Mouse (Mus musculus): ENCODE data around the gene Mfsd2b. TPM values are rescaled to one million over a fixed set of nuclear protein-coding genes. Genes with fewer than 3 reads are reported as not detected.
"Not testable (repeated sequence)": the region's sequence is repeated elsewhere in the genome, so short reads cannot be mapped to it uniquely, and the experiment has no call there.

Mfsd2b gene
- 0.76 and 1.1 TPM in 2 replicates for polyA plus RNA-seq (2015; fragmentation: Nextera tagmentation; extraction: Ambion mirVana)

DNA sequence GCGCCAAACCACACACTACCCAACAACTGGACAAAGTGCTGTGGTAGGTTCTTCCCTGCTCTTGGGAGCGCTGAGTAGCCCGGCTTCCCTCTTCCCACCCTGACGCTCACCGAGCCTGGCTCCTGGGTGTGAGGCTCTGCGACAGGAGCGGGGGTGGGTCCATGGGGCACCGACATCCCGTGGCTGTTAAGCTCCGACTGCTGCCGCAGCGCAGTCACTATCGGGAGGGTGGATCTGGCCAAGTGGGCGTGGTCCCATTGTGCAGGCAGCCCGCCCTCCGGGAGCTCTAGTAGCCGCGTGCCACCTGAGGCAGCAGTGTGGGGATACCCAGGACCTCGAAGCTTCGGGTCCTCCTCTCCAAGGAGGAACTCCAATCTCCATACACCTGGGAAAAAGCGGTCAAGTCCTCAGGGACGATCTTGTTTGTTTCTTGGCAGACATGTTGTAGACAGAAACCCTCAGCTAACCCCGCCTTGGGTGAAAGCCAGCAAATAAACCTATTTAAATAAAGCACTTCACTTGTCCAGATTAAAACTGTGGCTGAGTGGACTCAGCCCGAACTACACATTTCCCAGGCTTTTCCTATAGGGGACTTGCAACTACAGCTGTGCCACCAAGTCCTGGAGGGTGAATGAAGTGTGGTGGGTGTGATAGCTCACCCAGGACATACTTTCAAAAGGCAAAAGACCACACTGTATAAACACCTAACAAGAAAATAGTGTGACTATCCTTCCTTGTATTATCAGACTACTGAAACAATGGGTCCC is at the start of gene Mfsd2b:
Mfsd2b (minus strand) TSS at position 199 of the 767 bp plus-strand sequence.
- Histone ChIP-seq H3K4me3 (ENCODE audit: low read length) (peak within 1 kb of the TSS; percentile 41), H3K27ac (ENCODE audit: low read length) (peak within 1 kb of the TSS; percentile 14; the same call in 1 of the 2 replicates), H3K36me3 (ENCODE audit: control insufficient read depth, insufficient read depth) (peaks cover 8% of the 10 kb centered on the region), H3K9ac (ENCODE audit: low read length) (peak within 1 kb of the TSS; percentile 65), H3K4me1 (ENCODE audit: control insufficient read depth, insufficient read depth, low read length) (peaks cover 15% of the 10 kb centered on the region), H3K4me2 (ENCODE audit: low read depth, low read length) (peak within 1 kb of the TSS; percentile 92), H3K9me3 (replicated peaks; ENCODE audit: control insufficient read depth, low read length) (no peaks in the 10 kb centered on the region), H3K27me3 (ENCODE audit: control insufficient read depth, insufficient read depth, low read length) (no peaks in the 10 kb centered on the region)
- ATAC-seq (replicated peaks; ENCODE audit: extremely low read depth, insufficient read depth, low FRiP score), result peak; percentile 90
- 3% methylated on average over 24 of the region's 24 CpGs for WGBS

DNA sequence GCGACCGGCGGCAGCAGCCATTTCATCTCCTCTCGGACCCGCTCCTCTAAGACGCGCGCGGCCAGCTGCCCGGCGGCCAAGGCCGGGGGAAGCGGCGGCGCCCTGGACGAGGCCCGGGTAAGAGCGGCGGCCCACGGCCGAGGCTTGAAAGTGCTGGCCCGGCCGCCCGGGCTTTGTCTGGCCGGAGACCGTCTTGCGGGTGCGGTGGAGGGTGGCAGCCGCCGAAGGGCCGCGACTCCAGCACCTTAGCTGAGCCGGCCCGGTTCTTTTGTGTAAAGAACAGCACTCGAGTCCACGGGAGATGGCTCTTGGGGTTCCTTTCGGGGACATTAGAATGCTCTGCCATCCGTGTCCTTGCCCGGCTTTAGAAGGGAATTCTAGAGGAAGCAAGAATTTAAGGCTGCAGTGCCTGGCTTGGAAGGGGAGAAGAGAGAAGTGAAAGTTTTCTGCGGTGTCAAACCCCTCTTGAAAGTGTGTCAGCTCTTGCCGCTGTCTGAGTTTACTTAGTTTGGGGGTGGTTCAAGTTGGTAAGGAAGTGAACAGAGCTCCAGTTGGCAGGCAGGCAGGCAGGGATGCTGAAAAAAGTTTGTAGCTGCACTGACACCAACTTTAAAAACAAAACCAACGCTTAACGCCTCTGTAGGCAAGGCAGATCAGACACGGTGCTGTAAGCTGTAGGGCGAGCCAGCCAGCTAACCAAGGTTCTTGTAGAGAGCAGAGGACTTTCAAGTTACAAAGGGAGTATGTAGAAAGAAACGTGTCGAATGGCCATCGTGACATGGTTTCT is 43.8 kb upstream of the Mfsd2b start:
- Histone ChIP-seq H3K27me3 (ENCODE audit: control insufficient read depth, insufficient read depth, low read length) (no peaks in the 10 kb centered on the region), H3K4me1 (ENCODE audit: control insufficient read depth, insufficient read depth, low read length) (peaks cover 10% of the 10 kb centered on the region), H3K36me3 (ENCODE audit: control insufficient read depth, insufficient read depth) (no peaks in the 10 kb centered on the region), H3K27ac (ENCODE audit: low read length) (peak overlapping the region; percentile 96), H3K4me2 (ENCODE audit: low read depth, low read length) (peak overlapping the region; percentile 81), H3K9me3 (replicated peaks; ENCODE audit: control insufficient read depth, low read length) (no peaks in the 10 kb centered on the region), H3K4me3 (ENCODE audit: low read length) (peak overlapping the region; percentile 97), H3K9ac (ENCODE audit: low read length) (peak overlapping the region; percentile 99)
- WGBS, result under 1% methylated on average over 48 of the region's 48 CpGs
- peak; percentile 59 for ATAC-seq (replicated peaks; ENCODE audit: extremely low read depth, insufficient read depth, low FRiP score)

DNA sequence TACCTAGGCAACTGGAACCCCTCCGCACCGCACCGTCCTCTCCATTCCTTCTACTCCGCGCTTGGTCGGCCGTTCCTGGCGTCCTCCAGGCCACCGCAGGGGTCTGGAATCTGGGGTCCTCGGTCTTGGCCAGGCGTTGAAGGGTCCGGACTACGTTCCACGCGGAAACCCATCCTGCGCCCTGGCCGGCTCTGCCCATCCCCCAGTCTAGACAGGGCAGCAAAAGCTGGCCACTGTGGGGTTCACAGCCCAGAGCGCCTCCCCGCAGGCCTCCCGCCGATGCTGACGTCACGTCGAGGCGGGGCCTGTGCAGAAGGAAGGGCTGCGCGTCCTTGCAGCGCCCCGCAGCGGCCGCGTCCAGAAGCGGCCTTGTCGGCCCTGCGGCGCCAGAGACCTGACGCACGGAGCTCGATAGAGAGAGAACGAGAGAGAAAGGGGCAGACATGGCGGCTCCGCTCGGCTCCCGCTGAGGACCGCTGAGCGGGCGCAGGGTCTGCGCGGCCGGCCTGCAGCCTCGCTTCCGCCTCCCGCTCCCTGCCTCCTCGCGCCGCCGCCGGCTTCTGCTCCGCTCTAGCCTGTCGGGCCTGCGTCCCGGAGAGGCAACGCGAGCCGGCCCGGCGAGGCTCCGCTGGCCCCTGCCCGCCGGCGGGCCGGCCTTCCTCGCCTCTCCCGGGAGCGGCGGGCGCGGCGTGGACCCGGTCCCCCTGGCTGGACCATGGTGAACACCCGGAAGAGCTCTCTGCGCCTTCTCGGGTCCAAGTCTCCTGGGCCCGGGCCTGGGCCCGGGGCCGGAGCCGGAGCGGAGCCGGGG is 43.0 kb upstream of the Mfsd2b start, which contains the start of gene Atad2b:
Atad2b (plus strand) TSS at position 360 of the 811 bp plus-strand sequence.
- peak; percentile 95 for ATAC-seq (replicated peaks; ENCODE audit: extremely low read depth, insufficient read depth, low FRiP score)
- Histone ChIP-seq H3K4me3 (ENCODE audit: low read length) (peak within 1 kb of the TSS; percentile 97), H3K36me3 (ENCODE audit: control insufficient read depth, insufficient read depth) (no peaks in the 10 kb centered on the region), H3K4me1 (ENCODE audit: control insufficient read depth, insufficient read depth, low read length) (peaks cover 10% of the 10 kb centered on the region), H3K27me3 (ENCODE audit: control insufficient read depth, insufficient read depth, low read length) (no peaks in the 10 kb centered on the region), H3K9me3 (replicated peaks; ENCODE audit: control insufficient read depth, low read length) (no peaks in the 10 kb centered on the region), H3K4me2 (ENCODE audit: low read depth, low read length) (peak within 1 kb of the TSS; percentile 81), H3K27ac (ENCODE audit: low read length) (peak within 1 kb of the TSS; percentile 96), H3K9ac (ENCODE audit: low read length) (peak within 1 kb of the TSS; percentile 99)
- under 1% methylated on average over 80 of the region's 89 CpGs for WGBS

DNA sequence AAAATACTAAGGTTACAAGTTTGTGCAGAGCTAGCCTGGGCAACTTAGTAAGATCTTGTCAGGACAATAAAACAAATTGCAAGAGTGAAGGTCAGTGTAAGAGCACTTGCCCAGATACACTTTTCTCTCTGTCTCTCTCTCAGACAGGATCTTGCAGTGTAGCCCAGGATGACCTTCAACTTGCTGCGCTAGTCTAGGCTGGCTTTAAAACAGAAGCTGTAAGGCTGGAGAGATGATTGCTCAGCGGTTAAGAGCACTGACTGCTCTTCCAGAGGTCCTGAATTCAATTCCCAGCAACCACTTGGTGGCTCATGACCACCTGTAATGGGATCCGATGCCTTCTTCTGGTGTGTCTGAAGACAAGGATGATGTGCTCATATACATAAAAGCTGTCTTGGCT is 40.8 kb upstream of the Mfsd2b start:
- WGBS, result 78% methylated on average over 3 of the region's 3 CpGs
- H3K4me2 ChIP-seq (ENCODE audit: low read depth, low read length), result no peak overlapping the region
- H3K4me3 ChIP-seq (ENCODE audit: low read length), result no peak overlapping the region
- no peaks in the 10 kb centered on the region for H3K27me3 ChIP-seq (ENCODE audit: control insufficient read depth, insufficient read depth, low read length)
- H3K27ac ChIP-seq (ENCODE audit: low read length), result no peak overlapping the region
- no peaks in the 10 kb centered on the region for H3K36me3 ChIP-seq (ENCODE audit: control insufficient read depth, insufficient read depth)
- no peak overlapping the region for H3K9ac ChIP-seq (ENCODE audit: low read length)
- H3K9me3 ChIP-seq (replicated peaks; ENCODE audit: control insufficient read depth, low read length), result no peaks in the 10 kb centered on the region
- no peak for ATAC-seq (replicated peaks; ENCODE audit: extremely low read depth, insufficient read depth, low FRiP score)
- peaks cover 8% of the 10 kb centered on the region for H3K4me1 ChIP-seq (ENCODE audit: control insufficient read depth, insufficient read depth, low read length)

DNA sequence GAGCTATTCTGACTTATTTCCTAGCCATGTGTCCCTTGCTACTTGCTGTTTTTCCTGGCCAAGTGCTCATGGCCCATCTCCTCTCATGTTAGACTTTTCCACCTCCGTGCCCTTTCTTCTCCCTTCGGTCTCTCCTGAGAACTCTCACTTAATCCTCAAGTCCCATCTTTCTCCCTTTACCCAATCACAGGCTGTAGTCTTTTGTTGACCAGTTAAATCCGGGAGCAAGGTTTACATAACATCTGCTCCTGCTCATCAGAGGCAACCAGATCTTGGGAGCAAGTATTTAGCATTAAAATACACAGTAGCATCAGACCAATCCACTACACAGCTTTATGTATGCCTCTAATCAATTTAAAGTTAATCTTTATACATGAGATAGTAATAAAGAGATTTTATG is 40.3 kb upstream of the Mfsd2b start:
- Histone ChIP-seq H3K9ac (ENCODE audit: low read length) (no peak overlapping the region), H3K9me3 (replicated peaks; ENCODE audit: control insufficient read depth, low read length) (no peaks in the 10 kb centered on the region), H3K27ac (ENCODE audit: low read length) (no peak overlapping the region), H3K4me3 (ENCODE audit: low read length) (no peak overlapping the region), H3K4me2 (ENCODE audit: low read depth, low read length) (no peak overlapping the region), H3K4me1 (ENCODE audit: control insufficient read depth, insufficient read depth, low read length) (peaks cover 6% of the 10 kb centered on the region), H3K36me3 (ENCODE audit: control insufficient read depth, insufficient read depth) (no peaks in the 10 kb centered on the region), H3K27me3 (ENCODE audit: control insufficient read depth, insufficient read depth, low read length) (no peaks in the 10 kb centered on the region)
- 62% methylated on average over 3 of the region's 3 CpGs for WGBS
- no peak for ATAC-seq (replicated peaks; ENCODE audit: extremely low read depth, insufficient read depth, low FRiP score)

DNA sequence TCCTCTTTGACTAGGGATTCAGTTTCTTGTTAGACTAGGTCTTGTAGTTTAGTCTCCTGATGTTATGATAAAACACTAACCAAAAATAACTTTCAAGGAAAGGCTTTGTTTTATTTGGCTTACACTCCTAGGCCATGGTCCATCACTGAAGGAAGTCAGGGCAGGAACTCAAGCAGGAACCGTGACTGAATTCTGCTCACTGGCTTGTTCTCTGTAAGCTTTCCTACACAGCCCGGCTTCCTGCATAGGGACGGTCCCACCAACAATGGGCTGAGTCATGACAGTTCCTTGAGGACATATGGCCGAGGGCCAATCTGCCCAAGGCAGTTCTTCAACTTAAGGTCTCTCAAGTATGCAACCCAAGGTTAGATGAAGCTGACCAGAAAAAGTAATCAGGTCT is 37.6 kb upstream of the Mfsd2b start:
- no peak for ATAC-seq (replicated peaks; ENCODE audit: extremely low read depth, insufficient read depth, low FRiP score)
- H3K9ac ChIP-seq (ENCODE audit: low read length), result no peak overlapping the region
- WGBS, result 68% methylated on average over 4 of the region's 4 CpGs
- H3K9me3 ChIP-seq (replicated peaks; ENCODE audit: control insufficient read depth, low read length), result no peaks in the 10 kb centered on the region
- H3K4me3 ChIP-seq (ENCODE audit: low read length), result no peak overlapping the region
- no peaks in the 10 kb centered on the region for H3K36me3 ChIP-seq (ENCODE audit: control insufficient read depth, insufficient read depth)
- no peaks in the 10 kb centered on the region for H3K27me3 ChIP-seq (ENCODE audit: control insufficient read depth, insufficient read depth, low read length)
- H3K4me1 ChIP-seq (ENCODE audit: control insufficient read depth, insufficient read depth, low read length), result peaks cover 2% of the 10 kb centered on the region; the same call in 1 of the 2 replicates
- no peak overlapping the region for H3K4me2 ChIP-seq (ENCODE audit: low read depth, low read length)
- no peak overlapping the region for H3K27ac ChIP-seq (ENCODE audit: low read length)

DNA sequence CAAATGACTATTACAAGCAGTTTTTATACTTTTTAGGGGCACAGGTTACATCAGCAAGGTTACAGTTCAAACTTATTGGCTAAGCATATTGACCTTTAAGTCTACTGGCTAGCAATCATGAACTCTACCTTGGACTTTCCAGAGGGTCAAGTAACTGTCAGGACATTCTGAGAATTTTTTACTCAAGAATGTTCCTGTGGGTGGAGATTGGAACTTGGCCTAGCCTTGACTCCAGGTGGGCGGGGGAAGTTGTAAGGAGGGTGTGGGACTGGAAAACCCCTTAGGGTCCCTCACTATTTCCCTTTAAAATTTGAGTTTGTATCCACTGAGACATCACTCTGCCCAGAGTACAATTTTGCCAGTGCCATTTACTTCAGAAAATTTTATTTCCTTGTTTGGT is 36.3 kb upstream of the Mfsd2b start:
- not testable (repeated sequence) for H3K36me3 ChIP-seq (ENCODE audit: control insufficient read depth, insufficient read depth); H3K27me3 ChIP-seq (ENCODE audit: control insufficient read depth, insufficient read depth, low read length); ATAC-seq (replicated peaks; ENCODE audit: extremely low read depth, insufficient read depth, low FRiP score); H3K27ac ChIP-seq (ENCODE audit: low read length); H3K9ac ChIP-seq (ENCODE audit: low read length); H3K4me2 ChIP-seq (ENCODE audit: low read depth, low read length); H3K4me1 ChIP-seq (ENCODE audit: control insufficient read depth, insufficient read depth, low read length); H3K9me3 ChIP-seq (replicated peaks; ENCODE audit: control insufficient read depth, low read length); H3K4me3 ChIP-seq (ENCODE audit: low read length)
- WGBS, result 85% methylated on average over 1 of the region's 1 CpGs

DNA sequence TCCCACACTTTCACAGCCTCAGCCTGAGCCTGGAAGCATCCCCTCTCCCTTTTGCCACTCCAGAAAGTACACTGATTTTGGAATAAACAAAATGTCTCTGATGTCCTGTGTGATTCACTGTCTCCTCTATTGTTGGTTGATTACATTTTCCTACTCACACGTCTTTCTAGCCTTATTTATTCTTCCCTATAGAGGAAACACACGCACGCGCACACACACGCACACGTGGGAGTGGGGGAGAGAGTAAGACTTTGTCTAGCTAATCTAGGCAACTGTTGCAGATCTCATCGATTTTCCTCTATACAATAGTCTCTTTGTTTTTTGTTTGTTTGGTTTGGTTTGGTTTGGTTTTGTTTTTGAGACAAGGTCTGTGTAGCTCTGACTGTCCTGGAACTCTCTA is 34.2 kb upstream of the Mfsd2b start:
- Histone ChIP-seq H3K9me3 (replicated peaks; ENCODE audit: control insufficient read depth, low read length) (no peaks in the 10 kb centered on the region), H3K4me1 (ENCODE audit: control insufficient read depth, insufficient read depth, low read length) (no peaks in the 10 kb centered on the region), H3K27me3 (ENCODE audit: control insufficient read depth, insufficient read depth, low read length) (no peaks in the 10 kb centered on the region), H3K4me2 (ENCODE audit: low read depth, low read length) (no peak overlapping the region), H3K9ac (ENCODE audit: low read length) (no peak overlapping the region), H3K36me3 (ENCODE audit: control insufficient read depth, insufficient read depth) (no peaks in the 10 kb centered on the region), H3K27ac (ENCODE audit: low read length) (no peak overlapping the region), H3K4me3 (ENCODE audit: low read length) (no peak overlapping the region)
- 89% methylated on average over 7 of the region's 7 CpGs for WGBS
- ATAC-seq (replicated peaks; ENCODE audit: extremely low read depth, insufficient read depth, low FRiP score), result no peak

All from heart, embryonic 16.5 days (tissue).